Mouse (Mus musculus) c-Kit-positive CD71-positive TER-119-positive erythroid progenitor cells, embryonic 14.5 days (primary cell): ENCODE measurements around the gene Metap1.

ENCODE experiments used
- DNase-seq: peaks from one replicate; pipeline ENCODE4 v3.0.0-alpha.2; 2013; ENCODE audit warnings: low spot score

Gene Metap1

GRCm38 (mm10) chr3:138489327-138490033 is at the start of gene Metap1:
Metap1 (minus strand) TSS chr3:138489515.
- DNase-seq: peak; percentile 92

DNA sequence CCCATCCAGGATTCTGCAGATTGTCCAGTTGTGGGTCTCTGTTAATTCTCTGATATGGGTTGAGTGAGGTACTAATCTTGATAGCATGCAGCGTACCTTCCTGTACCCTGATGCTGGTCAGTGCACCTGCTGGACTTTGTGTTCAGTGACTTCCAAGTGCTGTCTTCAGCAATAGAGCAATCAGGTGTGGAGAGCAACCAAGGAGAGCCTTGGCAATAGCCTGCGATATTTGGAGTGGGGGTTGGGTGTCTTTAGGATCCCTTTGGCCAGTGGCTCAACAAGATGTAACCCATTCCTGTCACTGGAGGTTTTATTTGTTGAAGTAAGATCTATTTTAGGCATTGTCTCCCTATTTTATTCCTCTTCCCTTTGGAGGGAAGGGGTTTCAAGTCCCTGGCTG is 46.7 kb upstream of the Metap1 start:
- DNase-seq: no peak

GRCm38 (mm10) chr3:138532764-138533163 is 43.4 kb upstream of the Metap1 start:
- DNase-seq: no peak

DNA sequence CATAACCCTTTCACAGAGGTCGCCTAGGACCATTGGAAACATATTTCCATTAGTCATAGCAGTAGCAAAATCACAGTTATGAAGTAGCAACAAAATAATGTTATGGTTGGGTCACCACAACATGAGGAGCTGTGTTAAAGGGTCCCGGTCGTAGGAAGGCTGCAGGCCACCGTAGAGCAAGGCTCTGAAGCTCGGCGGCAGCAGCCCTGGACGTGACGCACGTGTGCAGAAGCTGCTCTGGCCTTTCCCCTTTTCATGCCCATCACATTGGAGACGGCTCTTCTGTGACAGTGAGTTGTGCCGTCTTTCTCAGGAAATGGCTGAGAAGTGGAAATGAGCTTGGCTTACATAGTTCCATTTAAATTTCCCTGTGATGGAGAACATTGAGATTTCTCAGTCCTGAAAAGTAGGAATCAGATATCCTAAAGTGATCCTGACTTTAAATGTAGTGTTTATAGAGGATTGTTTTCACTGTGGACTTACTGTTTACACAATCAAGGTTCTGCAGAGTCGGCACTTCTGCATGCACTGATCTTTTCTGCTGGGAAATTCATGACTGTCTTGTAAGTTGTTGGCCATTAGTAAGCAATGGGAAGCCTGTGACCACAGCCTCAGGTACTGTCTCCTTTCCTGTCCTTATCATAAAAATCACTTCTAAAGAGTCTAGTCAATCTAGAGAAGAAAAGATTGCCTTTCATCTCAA is 42.3 kb upstream of the Metap1 start:
- DNase-seq: no peak

DNA sequence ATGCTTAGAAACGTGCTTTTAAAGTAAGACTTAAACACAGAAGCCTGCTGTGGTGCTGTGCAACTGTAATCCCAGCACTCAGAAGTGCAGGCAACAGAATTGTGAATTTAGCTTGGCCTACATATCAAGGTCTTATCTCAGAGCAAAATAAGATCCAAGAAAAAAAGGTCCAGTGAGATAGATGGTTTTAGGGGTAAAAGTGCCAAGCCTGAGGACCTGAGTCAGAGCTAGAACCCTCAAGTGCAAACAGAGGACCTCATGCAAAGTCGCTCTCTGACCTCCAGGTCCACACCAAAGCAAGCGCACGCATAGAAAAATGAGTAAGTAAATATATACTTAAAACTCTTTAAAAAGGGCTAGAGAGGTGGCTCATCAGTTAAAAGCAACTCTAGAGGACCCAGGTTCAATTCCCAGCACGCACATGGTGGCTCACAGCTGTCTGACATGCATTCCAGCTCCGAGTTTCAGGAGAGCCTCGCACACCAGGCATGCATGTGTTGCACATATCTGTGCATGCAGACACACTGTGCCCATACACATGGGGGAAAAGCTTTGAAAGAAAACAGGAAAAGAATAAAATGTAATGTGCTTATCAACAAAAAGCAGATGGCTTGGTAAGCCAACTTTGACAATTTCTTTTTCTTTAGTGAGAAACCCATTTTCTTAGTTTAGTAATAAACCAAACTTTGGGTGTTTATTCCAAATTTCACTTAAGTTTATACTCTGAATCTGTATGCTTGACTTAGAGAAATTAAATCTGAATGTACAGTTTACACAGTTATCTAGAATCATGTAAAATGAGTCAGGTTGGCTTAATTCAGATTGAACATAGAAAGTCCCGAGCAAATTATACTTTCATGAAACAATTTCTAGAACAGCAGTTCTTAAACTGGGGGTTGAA is 41.5 kb upstream of the Metap1 start:
- DNase-seq: no peak

DNA sequence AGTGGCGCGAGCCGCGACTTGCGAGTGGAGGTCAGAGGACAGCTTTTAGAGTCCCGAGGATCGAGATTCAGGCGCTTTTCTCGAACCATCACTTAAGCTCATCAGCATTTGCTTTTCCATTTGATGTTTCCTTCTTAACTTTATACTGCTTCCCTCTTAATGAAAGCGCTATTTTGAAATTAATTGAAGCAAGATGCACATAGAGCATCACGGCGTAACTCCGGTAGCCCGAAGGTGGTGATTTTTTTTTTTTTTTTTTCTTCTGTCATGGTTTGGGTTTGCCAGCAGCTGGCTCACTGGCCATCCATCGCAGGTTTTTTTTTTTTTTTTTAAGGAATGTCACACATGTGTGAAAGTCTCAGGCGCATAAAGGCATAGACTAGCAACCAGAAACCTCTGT is 39.0 kb upstream of the Metap1 start:
- DNase-seq: no peak

DNA sequence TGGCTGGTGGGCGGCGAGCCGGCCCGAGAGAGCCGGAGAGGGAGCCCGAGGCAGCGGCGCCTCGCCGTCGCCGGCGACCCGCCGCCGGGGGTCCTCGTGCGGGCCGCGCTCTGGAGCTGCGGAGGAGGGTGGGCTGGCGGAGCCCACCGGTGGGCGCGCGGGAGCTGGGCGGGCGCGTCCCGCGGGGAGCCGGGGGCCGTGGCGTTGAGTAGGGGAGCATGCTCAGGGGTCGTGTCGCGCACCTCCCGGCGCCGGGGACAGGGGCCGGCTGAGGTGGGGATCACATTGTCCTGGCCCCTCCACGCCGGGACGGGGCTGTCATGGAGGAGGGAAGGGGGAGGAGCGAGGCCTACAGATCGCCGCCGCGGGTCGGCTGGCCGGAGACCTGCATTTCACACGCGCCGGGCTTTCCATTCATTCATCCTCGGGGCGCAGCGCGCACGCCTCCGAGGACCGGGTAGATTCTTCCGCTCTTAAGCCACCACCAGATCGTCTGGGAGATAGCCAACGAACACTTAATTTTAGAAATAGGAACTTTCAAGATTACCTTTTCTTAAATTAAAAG is 38.4 kb upstream of the Metap1 start:
- DNase-seq: peak; percentile 42

DNA sequence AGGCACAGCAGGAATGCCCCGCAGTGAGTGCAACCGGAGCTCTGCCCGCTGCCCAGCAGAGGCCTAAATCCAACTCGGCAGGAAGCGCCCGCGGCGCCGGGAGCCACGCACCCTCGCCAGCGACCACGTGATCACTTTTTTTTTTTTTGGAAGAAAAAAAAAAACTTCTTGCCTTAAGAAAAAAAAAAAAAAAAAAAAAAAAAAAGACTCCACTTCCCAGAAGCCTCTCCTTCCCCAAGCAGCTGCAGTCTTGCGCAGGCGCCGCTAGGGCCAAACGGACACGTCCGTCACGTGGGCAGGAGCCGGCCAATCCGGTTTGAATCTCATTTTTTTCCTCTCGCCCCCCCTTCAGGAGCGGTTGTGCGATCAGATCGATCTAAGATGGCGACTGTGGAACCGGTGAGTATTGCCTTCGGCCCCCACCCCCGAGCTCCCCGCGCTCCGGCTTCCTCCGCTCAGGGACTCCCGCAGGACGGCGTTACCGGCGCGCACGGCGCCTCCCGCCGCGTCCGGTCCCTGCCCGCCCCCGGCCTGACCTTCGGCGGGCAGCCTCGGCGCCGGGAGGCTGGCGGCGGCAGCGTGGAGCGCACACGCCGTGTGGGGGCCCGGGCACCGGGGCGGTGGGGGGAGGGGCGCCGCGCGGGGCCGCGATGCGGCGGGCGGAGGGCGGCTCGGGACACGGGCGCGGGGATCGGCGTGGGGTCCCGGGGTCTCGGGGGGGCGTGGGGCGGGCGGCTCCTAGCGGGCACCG is 37.8 kb upstream of the Metap1 start:
- DNase-seq: peak; percentile 97

- peak; percentile 60 for DNase-seq
Observed at GRCm38 (mm10) chr3:138526073-138526915, 37.0 kb upstream of the Metap1 start, which contains the start of gene Eif4e. Eif4e (plus strand) TSS chr3:138526179.

- DNase-seq: no peak
Observed at GRCm38 (mm10) chr3:138525494-138525893, 36.2 kb upstream of the Metap1 start.

- DNase-seq: no peak
Observed at GRCm38 (mm10) chr3:138523956-138524355, 34.6 kb upstream of the Metap1 start.

- no peak for DNase-seq
Observed at GRCm38 (mm10) chr3:138519218-138519617, 29.9 kb upstream of the Metap1 start.

GRCm38 (mm10) chr3:138517881-138518280 is 28.6 kb upstream of the Metap1 start:
- DNase-seq: no peak

DNA sequence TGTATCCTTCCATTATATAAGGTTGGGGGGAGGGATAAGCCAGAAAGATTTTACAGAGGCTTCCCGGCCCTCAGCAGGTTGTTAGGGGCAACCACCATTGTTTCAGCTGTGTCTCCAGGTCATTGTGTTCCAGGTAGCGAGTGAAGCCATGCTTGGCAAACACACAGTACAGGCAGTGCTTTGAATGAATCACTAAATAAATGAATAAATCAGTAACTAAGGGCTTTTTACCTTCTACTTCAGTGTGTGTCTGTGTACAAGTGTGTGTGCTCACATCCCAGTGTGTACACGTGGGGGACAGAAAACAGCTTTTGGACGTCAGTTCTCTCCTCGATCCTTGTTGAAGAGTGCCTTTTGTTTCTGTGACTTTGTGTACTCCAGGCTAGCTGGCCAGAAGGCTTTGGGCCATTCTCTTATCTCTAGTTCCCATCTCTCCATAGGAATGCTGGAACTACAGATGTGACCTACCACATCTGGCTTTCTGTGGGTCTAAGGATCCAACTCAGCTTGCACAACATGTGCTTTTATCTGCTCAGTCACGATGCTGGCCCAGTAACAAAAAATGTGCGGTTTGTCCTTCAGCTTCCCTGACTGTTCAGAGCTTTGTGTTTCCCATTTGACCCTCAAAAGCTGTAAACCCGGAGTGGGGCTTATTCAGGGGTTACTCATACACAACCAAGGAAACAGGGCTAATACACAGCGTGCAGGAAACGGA is 26.5 kb upstream of the Metap1 start:
- no peak for DNase-seq

DNA sequence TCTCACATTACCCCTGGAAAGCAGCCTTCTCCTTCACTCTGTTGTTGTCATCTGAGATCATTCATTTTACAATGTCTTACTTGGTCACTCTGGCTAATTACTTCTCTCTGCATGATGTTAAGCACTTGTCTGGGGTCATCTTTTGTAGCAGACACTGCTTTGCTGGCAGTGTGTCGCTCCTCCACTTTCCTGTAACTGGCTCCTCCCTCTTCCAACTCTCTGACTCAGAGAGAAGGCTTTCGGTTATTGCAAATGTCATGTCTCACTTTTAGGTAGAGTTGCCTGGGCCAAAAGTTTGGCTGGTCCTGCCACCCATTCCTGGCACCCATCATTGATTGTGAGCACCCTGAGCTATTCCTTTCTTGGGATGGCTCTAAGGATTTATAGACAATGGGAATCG is 25.4 kb upstream of the Metap1 start:
- DNase-seq: no peak

GRCm38 (mm10) chr3:138513243-138513642 is 23.9 kb upstream of the Metap1 start:
- DNase-seq: no peak

DNA sequence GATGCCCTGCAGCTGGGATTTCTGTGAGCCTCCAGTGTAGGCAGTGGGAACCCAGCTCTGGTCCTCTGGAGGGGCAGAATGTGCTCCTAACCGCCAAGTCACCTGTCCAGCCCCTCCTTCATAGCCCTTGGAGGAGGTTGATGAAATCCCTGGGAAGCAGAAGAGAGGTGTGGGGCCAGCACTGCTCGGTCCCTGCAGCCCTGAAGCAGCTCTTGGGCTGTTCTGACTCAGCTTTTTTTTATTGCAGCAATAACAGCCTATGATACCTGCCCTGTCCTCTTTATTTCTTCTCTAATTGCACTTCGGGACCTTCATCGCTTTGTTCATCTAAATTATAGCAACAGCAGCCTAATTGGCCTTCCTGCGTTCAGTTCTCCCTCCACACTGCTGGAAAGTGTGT is 21.2 kb upstream of the Metap1 start:
- DNase-seq: no peak

DNA sequence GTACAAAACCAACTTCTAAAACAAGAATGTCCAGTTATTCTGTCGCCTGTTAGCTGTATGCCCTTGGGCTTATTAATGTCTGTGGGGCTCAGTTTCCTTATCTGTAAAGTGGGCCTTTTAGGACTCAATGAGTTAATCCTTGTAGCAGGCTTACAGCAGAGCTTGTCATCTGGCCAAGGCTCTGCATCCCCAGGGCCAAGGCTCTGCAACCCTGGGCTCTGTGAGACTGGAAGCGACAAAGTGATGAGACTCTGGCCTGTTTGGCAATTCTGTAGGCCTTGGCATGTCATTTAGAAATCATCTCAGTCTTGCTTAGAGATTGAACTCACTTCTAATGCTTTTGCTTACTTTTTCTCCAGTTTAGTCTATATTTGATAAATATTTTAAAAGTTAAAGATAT is 20.3 kb upstream of the Metap1 start:
- no peak for DNase-seq

DNA sequence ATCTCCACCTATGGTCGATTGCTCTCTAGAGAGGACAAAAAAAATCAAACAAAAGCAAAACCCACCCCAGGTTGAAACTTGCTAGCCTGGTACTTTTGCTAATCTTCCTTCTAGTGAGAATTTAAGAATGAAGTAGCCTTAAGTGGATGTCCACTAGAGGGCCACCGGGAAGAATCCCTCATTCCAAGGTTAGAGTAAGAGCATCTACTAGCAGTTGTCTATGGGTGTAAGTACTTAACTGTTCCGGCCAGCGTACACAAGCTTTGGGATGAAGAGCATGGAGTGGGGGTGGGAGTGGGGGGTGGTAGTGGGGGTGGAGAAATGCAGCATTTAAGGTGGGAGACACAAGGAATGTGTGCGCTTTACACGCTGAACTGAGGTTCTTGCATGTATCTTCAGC is 17.4 kb upstream of the Metap1 start:
- no peak for DNase-seq

DNA sequence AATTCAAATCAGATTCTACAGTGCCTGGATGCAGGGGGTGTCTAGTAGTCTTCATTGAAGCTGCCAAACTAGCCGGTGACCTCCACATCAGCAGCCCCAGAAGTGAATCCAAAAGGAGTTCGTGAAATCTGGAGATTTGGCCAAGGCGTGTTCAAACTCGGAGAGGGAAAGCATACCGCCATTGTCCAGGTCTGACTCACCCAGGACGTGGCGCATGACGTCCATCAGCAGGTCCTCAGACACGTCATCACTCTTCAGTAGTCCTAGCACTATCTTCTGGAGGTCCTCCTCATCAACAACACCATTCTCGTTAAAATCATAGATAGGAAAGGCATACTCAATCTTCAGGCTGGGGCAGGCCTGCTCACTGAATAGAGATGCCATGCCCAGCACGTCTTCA is 14.4 kb upstream of the Metap1 start:
- DNase-seq: no peak
